Mouse (Mus musculus) left cerebral cortex, postnatal 10 days (tissue): ENCODE data around the gene Frrs1l. TPM values are rescaled to one million over a fixed set of nuclear protein-coding genes. Genes with fewer than 3 reads are reported as not detected.

Source experiments
- DNase-seq, 2 experiments: peaks; one replicate each; pipeline ENCODE4 v3.0.0; 2021 to 2022; ENCODE audit warnings: low spot score in 2 of 2, mixed read lengths in 1 of 2; ENCODE audit errors: extremely low spot score in 1 of 2
- intact Hi-C: fragments of 180-260 bp; cut with DNase I; formaldehyde crosslinking; loops from one replicate; pipeline ENCODE4 v1.15.1; 2025
- total RNA-seq, 2 experiments: library from RNA; stranded (reverse); gene quantifications; 2 replicates each; pipeline ENCODE4 v1.2.3; 2021

Frrs1l gene
- 100 to 1,000 TPM; 107 to 121 TPM for total RNA-seq

- intact Hi-C loops = no loop called here
- peak; percentile 34 to 74 for DNase-seq
Measured at GRCm38 (mm10) chr4:56990215-56990584, at the start of gene Frrs1l. Gene Frrs1l, minus strand, starts transcription at chr4:56990391.

GRCm38 (mm10) chr4:57039127-57040031, 49.2 kb upstream of the Frrs1l start:
- intact Hi-C loops = no loop called here
- peak in 1 of 2 experiments; percentile 52 for DNase-seq

GRCm38 (mm10) chr4:57037554-57037953, 47.4 kb upstream of the Frrs1l start:
- intact Hi-C loops = no loop called here
- DNase-seq = no peak

GRCm38 (mm10) chr4:57034169-57034568, 44.0 kb upstream of the Frrs1l start:
- no peak for DNase-seq
- intact Hi-C loops = no loop called here

- no peak for DNase-seq
- intact Hi-C loops = no loop called here
Measured at GRCm38 (mm10) chr4:57031440-57031839, 41.2 kb upstream of the Frrs1l start.

DNA sequence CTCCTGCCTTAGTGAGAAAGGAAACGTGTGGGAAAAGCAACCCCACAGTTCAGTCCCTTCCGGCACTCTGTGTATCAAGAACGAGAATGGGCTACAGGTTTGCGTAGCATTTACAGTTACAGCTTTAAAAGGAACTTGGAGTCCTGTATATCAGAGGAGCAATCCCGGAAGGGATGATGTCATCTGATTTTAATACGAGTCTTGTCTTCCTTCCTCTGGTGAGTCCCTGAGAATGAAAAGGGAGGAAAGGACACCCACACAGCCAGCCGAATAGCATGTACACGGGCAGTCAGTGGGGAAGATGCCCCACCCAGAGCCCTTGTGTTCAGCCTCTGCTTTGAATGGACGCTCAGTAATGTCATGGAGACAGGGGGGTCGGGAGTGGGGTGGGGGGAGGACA, 37.8 kb upstream of the Frrs1l start:
- no peak for DNase-seq
- intact Hi-C loops = no loop called here

- no peak for DNase-seq
- intact Hi-C loops = no loop called here
Measured at GRCm38 (mm10) chr4:57023527-57023926, 33.3 kb upstream of the Frrs1l start.

DNA sequence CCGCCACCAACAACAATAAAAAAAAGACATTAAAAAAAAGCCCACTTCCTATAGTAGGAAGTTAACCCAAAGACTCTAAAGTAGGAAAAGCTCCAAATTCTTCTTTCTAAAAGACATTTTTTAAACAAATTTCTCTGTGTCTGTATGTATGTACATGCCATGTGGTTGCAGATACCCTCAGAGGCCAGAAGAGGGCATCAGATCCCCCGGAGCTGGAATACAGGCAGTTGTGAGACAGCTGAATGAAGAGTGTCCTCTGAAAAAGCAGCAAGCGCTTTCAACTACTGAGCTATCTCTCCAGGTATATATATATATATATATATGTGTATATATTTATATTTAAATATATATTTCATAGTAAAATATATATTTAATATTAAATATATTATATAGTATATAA, 31.1 kb upstream of the Frrs1l start:
- intact Hi-C loops = no loop called here
- no peak for DNase-seq

DNA sequence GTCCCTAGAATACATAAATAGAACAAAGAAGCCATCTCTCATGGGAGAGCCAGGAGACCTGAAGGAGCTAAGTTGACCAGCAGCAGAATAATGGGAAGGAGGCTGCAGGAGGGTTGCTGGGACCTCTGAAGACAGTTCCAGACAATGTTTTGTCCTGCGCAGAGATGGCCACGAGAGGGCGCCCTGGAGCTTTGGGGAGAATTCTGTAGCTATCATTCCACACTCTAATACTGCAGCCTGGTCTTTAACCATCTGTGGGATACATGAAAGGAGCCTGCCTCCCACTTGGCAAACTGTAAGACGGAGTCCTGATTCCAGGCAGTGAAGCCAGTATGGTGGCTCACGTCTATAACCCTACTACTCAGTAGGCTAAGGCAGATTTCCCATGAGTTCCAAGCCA, 27.0 kb upstream of the Frrs1l start:
- intact Hi-C loops = loop anchor here (10.0 kb wide), 1 partner anchor 128 kb away; the partner anchor contains the start of gene Epb41l4b
- peak; percentile 36 to 73 for DNase-seq

- intact Hi-C loops = loop anchor here (10.0 kb wide), 1 partner anchor 128 kb away; the partner anchor contains the start of gene Epb41l4b
Measured at GRCm38 (mm10) chr4:57016366-57017171, 26.4 kb upstream of the Frrs1l start.

GRCm38 (mm10) chr4:57015032-57015431, 24.8 kb upstream of the Frrs1l start:
- intact Hi-C loops = loop anchor here (10.0 kb wide), 1 partner anchor 130 kb away; the partner anchor contains the start of gene Epb41l4b
- DNase-seq = no peak

More at GRCm38 (mm10) chr4:57016366-57017171, 26.4 kb upstream of the Frrs1l start:
- DNase-seq = no peak

DNA sequence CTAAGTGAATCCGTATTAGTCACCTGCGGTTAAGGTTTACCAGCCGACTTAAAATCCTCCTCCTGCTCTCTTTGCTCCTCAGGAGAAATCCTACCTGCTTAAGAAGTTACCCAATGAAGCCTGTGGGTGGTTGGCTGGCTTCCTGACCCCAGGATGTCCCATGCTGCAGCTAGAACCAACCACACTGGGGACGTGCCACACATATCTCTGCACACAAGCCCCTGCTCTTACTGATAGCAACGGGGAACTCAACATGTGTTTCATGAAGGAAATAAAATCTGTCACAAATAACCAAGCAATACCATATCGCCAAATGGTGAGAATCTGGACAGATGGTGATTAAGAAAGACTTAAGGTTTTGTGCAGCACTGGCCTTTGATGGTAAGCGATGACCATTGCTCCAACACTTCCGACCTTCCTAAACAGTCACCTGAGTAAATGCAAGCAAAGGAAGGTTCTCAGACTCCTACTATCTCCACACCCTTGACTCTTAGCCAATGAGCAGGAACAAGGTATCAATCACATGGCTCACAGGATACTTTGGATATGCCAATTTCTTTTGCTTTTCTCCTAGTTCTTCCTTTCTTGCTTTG, 21.4 kb upstream of the Frrs1l start:
- no peak for DNase-seq
- intact Hi-C loops = loop anchor here (10.0 kb wide), 1 partner anchor 133 kb away; the partner anchor contains the start of gene Epb41l4b

- no peak for DNase-seq
- intact Hi-C loops = loop anchor here (10.0 kb wide), 1 partner anchor 134 kb away; the partner anchor contains the start of gene Epb41l4b
Measured at GRCm38 (mm10) chr4:57010919-57011318, 20.7 kb upstream of the Frrs1l start.

DNA sequence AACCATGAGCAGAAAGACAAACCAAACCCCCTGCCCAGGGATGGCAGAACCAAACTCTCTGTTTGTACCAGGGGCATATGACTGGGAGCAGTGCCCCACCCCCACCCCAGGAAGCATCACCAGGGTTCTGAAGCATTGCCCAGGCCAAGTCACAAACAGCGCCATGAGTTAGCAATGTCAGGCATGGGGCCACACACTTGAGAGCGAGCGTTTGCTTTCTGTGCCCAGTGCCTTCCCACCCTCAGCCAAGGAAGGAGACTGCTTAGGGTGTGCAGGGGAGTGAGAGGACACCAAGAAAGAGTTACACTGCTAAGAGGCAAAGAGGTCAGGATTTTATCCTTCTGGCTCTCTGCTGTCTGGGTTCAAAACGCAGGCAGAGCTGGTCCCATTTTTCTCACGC, 20.2 kb upstream of the Frrs1l start:
- intact Hi-C loops = loop anchor here (10.0 kb wide), 1 partner anchor 134 kb away; the partner anchor contains the start of gene Epb41l4b
- DNase-seq = no peak

- DNase-seq = no peak
- intact Hi-C loops = no loop called here
Measured at GRCm38 (mm10) chr4:57007717-57008116, 17.5 kb upstream of the Frrs1l start.

GRCm38 (mm10) chr4:57005011-57005410, 14.8 kb upstream of the Frrs1l start:
- intact Hi-C loops = no loop called here
- peak; percentile 45 to 58 for DNase-seq

GRCm38 (mm10) chr4:57003886-57004285, 13.7 kb upstream of the Frrs1l start:
- DNase-seq = no peak
- intact Hi-C loops = no loop called here

GRCm38 (mm10) chr4:57002751-57003150, 12.6 kb upstream of the Frrs1l start:
- intact Hi-C loops = no loop called here
- no peak for DNase-seq

DNA sequence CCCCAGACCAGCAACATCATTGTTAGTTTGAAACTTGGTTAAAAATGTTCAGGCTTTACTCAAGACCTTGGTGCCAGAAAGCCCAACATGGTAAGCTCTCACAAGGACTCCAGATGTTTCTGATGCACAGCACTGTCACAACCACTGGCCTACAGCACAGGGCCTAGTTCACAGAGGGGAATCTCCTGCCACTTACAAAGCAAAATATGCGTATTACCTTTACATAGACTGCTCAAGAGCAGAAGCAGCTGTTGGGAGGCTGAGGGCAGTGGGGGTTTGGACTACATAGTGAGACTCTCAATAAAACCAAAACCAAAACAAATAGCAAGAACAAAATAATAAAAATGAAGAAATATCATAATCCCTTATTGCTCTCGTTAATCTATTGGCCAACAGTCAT, 11.2 kb upstream of the Frrs1l start:
- DNase-seq = no peak
- intact Hi-C loops = no loop called here
